Mouse (Mus musculus): ENCODE measurements around the gene C2cd2l.

The C2cd2l gene

DNA sequence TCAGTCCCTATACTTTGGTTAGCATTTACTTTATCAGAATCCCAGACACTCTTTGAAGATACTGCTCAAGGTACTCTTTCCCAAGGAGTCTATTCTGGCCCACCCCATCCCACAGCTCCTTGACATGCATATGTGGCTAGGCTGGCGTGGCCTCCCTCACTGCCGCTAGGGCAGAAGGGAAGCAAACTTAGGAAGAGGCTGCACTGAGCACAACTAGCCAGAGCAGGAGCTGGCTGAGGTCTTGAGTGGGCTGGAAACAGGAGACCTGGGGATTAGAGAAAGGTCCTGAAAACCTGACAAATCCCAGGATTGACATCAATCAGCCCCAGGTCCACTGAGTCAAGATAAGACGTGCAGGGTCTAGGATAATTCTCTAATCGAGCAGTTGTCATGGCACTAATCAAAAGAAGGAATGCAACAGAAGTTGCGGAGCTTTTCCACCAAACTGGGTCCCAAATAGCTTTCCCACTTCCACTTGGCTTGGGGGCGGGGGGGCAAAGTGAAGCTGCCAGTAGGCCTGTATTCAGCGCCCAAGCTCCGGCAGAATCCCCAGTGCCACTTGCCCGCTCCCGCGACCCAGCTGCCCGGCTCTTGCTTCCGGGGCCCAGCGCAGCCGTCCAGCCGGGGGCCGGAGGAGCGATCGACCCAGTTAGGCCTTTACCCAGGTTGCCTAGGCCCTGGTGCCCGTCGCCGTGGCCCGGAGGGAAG lies 52.6 kb downstream of the C2cd2l start:
- no peak for DNase-seq (ENCODE audit: low spot score in 2 of 2)

DNA sequence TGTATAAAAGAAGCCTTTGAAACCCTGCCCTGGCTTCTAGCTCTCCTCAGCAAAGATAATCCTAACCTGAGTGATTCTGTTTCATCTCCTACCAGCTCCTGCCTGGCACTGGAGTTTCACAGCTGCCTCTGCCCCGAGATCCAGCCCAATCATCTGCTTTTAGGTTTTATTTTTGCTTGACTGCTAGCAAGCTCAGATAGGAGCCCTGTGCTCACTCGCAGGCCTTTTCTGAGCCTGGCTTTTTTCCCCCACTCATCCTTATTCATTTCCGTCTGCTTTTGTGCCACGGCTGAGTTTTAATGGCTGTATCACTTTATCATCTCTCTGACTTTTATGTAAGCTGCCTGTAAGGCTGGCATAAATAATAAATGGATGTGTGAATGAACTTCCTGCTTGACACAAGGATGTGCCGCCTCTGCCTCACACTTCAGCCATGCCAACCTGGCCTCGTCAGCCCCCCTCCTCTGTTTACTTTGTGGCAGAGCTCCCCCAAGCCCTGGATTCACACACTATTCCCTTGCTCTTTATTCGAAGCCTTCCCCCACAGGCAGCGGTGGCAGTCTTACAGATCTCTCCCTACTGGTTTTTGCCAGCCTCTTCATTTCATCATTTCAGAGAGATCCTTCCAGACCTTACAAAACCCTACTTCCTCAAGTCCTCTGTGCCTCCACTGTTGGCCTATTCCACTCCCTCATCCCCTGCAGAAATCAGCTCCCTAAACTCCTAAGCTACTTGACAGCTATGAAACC lies 53.4 kb downstream of the C2cd2l start:
- DNase-seq (ENCODE audit: low spot score in 2 of 2), result peak; percentile 55 to 59

DNA sequence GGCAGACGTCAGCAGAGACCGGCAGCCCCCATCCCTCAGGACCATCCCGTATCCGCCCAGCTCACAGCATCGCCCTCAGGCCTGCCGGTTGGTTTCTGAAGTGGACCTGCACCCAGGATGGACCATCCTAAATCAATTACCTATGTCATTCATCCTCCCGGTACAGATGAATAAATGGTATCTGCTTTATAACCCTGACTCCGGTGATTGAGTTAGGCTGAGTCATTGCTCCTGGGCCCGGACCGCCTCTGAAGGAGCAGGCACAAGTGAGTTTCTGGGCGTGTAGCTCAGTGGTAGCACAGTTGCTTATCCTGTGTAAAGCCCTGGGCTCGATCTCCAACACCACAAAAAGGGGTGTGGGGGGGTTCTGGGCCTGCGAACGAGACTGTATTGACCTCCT lies 58.7 kb downstream of the C2cd2l start:
- no peak for DNase-seq (ENCODE audit: low spot score in 2 of 2)

Measured in right cerebral cortex, adult 2 months (tissue).